8 mouse cellular contexts compared by ENCODE assay signal in the genomic region with DNA sequence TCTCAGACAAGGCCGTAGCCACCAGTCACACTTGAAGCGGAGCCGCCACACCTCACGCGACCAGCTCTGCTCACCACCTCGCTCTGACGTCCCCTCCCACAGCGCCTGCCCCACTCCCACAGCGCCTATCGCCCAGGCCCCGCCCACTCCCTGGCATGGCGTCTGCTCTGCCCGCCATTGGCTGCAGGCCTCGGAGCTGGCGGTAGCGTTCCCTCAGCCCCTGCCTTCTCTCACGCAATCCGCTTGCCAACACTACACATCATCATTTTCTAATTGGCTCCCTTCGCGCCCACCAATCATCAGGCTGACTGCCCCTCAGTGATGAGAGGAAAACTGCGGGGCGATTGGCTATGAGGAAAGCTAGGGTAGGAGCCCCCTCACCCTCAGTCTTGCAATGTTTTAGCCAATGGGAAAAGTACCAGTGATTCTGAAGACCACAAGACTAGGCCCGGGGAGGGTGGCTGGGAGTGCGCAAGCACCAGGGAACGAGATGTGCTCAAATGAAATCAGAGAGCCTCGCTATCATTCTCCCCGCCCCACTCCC. TPM values are rescaled to one million over a fixed set of nuclear protein-coding genes. Genes with fewer than 3 reads are reported as not detected.
DNase-seq lines count a peak whose midpoint lies in the region; ATAC-seq and TF ChIP-seq lines count a peak whose summit lies in the region.

Gene Tspyl2, minus strand, starts transcription at position 68 of the 544 bp plus-strand sequence.

- 19% methylated on average over 14 of the region's 27 CpGs for WGBS in embryonic facial prominence, embryonic 14.5 days
- 11% methylated on average over 18 of the region's 27 CpGs for WGBS in limb, embryonic 14.5 days
- WGBS in midbrain, postnatal 0 days: 16% methylated on average over 26 of the region's 27 CpGs

- H3K4me3 ChIP-seq in embryonic facial prominence, embryonic 14.5 days (ENCODE audit: low read depth, low read length): peak within 1 kb of the TSS; percentile 59
- peak within 1 kb of the TSS; percentile 56 for H3K4me3 ChIP-seq in limb, embryonic 14.5 days (replicated peaks; ENCODE audit: low read length)
- H3K4me3 ChIP-seq in midbrain, postnatal 0 days (ENCODE audit: low read depth, low read length): peak within 1 kb of the TSS; percentile 51

- H3K27ac ChIP-seq in embryonic facial prominence, embryonic 14.5 days (replicated peaks; ENCODE audit: low read depth, low read length): peak within 1 kb of the TSS; percentile 83
- peak within 1 kb of the TSS; percentile 81 for H3K27ac ChIP-seq in limb, embryonic 14.5 days (replicated peaks; ENCODE audit: low read depth, low read length)
- peak within 1 kb of the TSS; percentile 92 for H3K27ac ChIP-seq in midbrain, postnatal 0 days (ENCODE audit: low read depth, low read length)

- H3K9me3 ChIP-seq in embryonic facial prominence, embryonic 14.5 days (ENCODE audit: control insufficient read depth, low read length): no peaks in the 10 kb centered on the region
- H3K9me3 ChIP-seq in limb, embryonic 14.5 days (ENCODE audit: control insufficient read depth, low read length): no peaks in the 10 kb centered on the region
- H3K9me3 ChIP-seq in midbrain, postnatal 0 days (ENCODE audit: low read length): no peaks in the 10 kb centered on the region

- peak; percentile 56; the same call in 1 of the 2 replicates for TF ChIP-seq POLR2A in limb, embryonic 14.5 days (IDR thresholded peaks at IDR 0.05; ENCODE audit: borderline replicate concordance, extremely low read depth, insufficient read depth, insufficient read length)

- peak within 1 kb of the TSS; percentile 85 for H3K9ac ChIP-seq in embryonic facial prominence, embryonic 14.5 days (ENCODE audit: low read depth, low read length)
- H3K9ac ChIP-seq in limb, embryonic 14.5 days (ENCODE audit: low read depth, low read length, severe bottlenecking): peak within 1 kb of the TSS; percentile 73
- H3K9ac ChIP-seq in midbrain, postnatal 0 days (replicated peaks; ENCODE audit: low read length, poor library complexity, severe bottlenecking): peak within 1 kb of the TSS; percentile 80

- H3K4me2 ChIP-seq in embryonic facial prominence, embryonic 14.5 days (ENCODE audit: low read depth, low read length): peak within 1 kb of the TSS; percentile 58
- H3K4me2 ChIP-seq in limb, embryonic 14.5 days (replicated peaks; ENCODE audit: low read depth, low read length, severe bottlenecking): peak within 1 kb of the TSS; percentile 54
- peak within 1 kb of the TSS; percentile 44 for H3K4me2 ChIP-seq in midbrain, postnatal 0 days (ENCODE audit: low read depth, low read length, poor library complexity, severe bottlenecking)

- ATAC-seq in embryonic facial prominence, embryonic 14.5 days (ENCODE audit: low read depth): peak; percentile 97
- ATAC-seq in limb, embryonic 14.5 days (ENCODE audit: low FRiP score, low read depth): peak; percentile 96
- ATAC-seq in midbrain, postnatal 0 days (ENCODE audit: low FRiP score): peak; percentile 98

- no peak for TF ChIP-seq CTCF in midbrain, postnatal 0 days (IDR thresholded peaks at IDR 0.05)

- 0 out of 2 replicates have a peak, but pooled peaks cover 5% of the 10 kb centered on the region for H3K4me1 ChIP-seq in embryonic facial prominence, embryonic 14.5 days (ENCODE audit: control insufficient read depth, insufficient read depth, low read length)
- no peaks in the 10 kb centered on the region for H3K4me1 ChIP-seq in limb, embryonic 14.5 days (ENCODE audit: control insufficient read depth, insufficient read depth, low read length)
- H3K4me1 ChIP-seq in midbrain, postnatal 0 days (ENCODE audit: insufficient read depth, low read length): no peaks in the 10 kb centered on the region; the same call in 1 of the 2 replicates

- peaks cover 51% of the 10 kb centered on the region for H3K27me3 ChIP-seq in embryonic facial prominence, embryonic 14.5 days (replicated peaks; ENCODE audit: control insufficient read depth, insufficient read depth, low read length)
- peaks cover 4% of the 10 kb centered on the region; the same call in 1 of the 2 replicates for H3K27me3 ChIP-seq in limb, embryonic 14.5 days (ENCODE audit: control insufficient read depth, insufficient read depth, low read length)
- peaks cover 15% of the 10 kb centered on the region; the same call in 1 of the 2 replicates for H3K27me3 ChIP-seq in midbrain, postnatal 0 days (ENCODE audit: insufficient read depth, low read length)

- peaks cover 23% of the 10 kb centered on the region; the same call in 1 of the 2 replicates for H3K36me3 ChIP-seq in embryonic facial prominence, embryonic 14.5 days (ENCODE audit: control insufficient read depth, insufficient read depth, low read length)
- peaks cover 18% of the 10 kb centered on the region for H3K36me3 ChIP-seq in limb, embryonic 14.5 days (ENCODE audit: control insufficient read depth, insufficient read depth, low read length)
- 0 out of 2 replicates have a peak, but pooled peaks cover 2% of the 10 kb centered on the region for H3K36me3 ChIP-seq in midbrain, postnatal 0 days (ENCODE audit: insufficient read depth, low read length)

- DNase-seq in 3134 (ENCODE audit: extremely low read depth, insufficient read length, low spot score): peak; percentile 94
- DNase-seq in adrenal gland, postnatal 4 days (ENCODE audit: low spot score in 2 of 2): peak; percentile 63 to 79
- DNase-seq in embryonic facial prominence, embryonic 14.5 days (ENCODE audit: low spot score): peak; percentile 98
- DNase-seq in heart, adult 8-10 months (ENCODE audit: low spot score): peak; percentile 93
- peak; percentile 95 for DNase-seq in kidney, adult 9 months
- peak; percentile 96 for DNase-seq in limb, embryonic 14.5 days (ENCODE audit: low spot score)
- peak; percentile 98 for DNase-seq in midbrain, postnatal 0 days (ENCODE audit: low spot score)
- peak; percentile 72 to 81 for DNase-seq in spleen, postnatal 14 days (ENCODE audit: low spot score in 2 of 2)

RNA-seq across cellular contexts. Expression of gene Tspyl2, which starts in this region (rescaled TPM):
- 10 to 100 TPM; 53.5 to 55.2 TPM for total RNA-seq in adrenal gland, postnatal 4 days (2021)
- polyA plus RNA-seq in embryonic facial prominence, embryonic 14.5 days (2014; fragmentation: Nextera tagmentation; extraction: Ambion mirVana): 22.4 and 25.2 TPM in 2 replicates
- total RNA-seq in heart, adult 8-10 months (2022): 10 to 100 TPM; 10.9 to 17.1 (median 11.9) TPM
- polyA plus RNA-seq in limb, embryonic 14.5 days (2012; rRNA removed): 81.3 and 113 TPM in 2 replicates
- 24.0 and 24.2 TPM in 2 replicates for polyA plus RNA-seq in limb, embryonic 14.5 days (2014; fragmentation: Nextera tagmentation; extraction: Ambion mirVana)
- 29.1 and 42.2 TPM in 2 replicates for total RNA-seq in midbrain, postnatal 0 days (2014; rRNA removed)
- 50.2 and 56.8 TPM in 2 replicates for polyA plus RNA-seq in midbrain, postnatal 0 days (2015; fragmentation: Nextera tagmentation; extraction: Ambion mirVana)

Comparison
In these comparisons a context has a peak if more than half of its experiments do, and no peak if none do; other contexts are left out.
1. Peak in every context shown above with its lines: DNase-seq, ATAC-seq, H3K4me3 ChIP-seq and H3K27ac ChIP-seq.